Mouse (Mus musculus): ENCODE measurements around the gene Ube2c. TPM values are rescaled to one million over a fixed set of nuclear protein-coding genes. Genes with fewer than 3 reads are reported as not detected.

Gene Ube2c
- polyA plus RNA-seq (2012; rRNA removed): 143 and 191 TPM in 2 replicates

DNA sequence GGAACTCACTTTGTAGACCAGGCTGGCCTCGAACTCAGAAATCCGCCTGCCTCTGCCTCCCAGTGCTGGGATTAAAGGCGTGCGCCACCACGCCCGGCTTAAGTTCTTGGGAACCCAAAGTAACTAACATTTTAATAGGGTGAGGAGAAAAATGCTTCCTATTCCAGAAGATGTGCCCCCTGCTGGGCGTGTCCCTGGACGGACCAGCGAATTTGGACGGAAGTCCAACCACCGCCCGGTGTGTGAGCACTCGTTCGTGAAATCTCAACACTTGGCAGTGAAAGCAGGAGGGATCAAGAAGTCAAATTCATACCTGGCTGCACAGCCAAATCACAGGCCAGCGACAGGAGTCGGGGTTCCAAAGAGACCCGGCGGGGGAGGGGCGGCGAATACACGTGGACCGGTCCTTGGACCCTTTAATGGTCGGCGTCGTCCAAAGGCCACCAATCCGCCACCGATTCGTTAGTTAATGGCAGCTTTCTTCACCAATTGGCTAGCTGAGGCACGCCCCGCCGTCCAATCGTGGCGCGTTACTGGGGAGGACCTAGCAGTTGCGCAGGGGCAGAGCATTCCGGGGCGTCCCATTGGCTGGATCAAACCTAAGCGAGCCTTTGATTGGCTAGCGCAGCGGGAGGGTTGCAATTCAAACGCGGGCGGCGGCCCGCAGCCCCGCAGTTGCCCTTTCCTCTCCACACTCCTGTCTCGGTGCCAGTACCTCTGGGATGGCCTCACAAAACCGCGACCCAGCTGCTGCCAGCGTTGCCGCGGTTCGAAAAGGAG lies at the start of gene Ube2c:
TSS of gene Ube2c (plus strand) at position 641 of the 780 bp plus-strand sequence.

DNA sequence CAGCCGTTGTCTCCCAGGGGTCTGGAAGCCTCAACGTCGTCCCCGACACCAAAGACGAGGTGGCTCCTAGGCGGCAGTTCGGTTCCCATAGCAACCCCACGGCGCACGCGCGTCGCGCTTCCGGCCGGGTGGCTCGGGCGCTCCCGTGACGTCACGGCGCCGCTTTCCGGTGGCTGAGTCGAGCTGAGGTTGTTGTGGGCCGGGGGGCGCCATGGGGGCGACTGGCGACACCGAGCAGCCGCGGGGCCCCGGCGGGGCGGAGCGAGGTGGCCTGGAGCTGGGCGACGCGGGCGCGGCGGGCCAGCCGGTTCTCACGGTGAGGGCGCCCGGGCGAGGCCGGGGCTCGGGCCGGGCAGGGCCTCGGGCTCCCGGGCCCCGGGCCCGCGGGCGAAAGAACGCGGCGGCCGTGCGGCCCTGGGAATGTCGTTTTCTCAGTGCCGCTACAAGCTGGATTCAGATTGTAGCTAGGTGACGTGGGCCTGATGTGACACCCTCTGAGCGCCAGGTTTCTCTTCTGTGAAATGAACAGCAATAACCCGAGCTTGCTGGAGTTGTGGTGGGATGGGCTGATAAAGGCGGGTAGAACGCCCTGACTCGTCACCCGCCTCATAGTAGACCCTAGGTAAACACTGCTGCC lies 23.7 kb upstream of the Ube2c start, which contains the start of the genes Wfdc3 and Dnttip1:
TSS of gene Wfdc3 (minus strand) at position 89 of the 637 bp plus-strand sequence.
TSS of gene Dnttip1 (plus strand) at position 141 of the 637 bp plus-strand sequence.

DNA sequence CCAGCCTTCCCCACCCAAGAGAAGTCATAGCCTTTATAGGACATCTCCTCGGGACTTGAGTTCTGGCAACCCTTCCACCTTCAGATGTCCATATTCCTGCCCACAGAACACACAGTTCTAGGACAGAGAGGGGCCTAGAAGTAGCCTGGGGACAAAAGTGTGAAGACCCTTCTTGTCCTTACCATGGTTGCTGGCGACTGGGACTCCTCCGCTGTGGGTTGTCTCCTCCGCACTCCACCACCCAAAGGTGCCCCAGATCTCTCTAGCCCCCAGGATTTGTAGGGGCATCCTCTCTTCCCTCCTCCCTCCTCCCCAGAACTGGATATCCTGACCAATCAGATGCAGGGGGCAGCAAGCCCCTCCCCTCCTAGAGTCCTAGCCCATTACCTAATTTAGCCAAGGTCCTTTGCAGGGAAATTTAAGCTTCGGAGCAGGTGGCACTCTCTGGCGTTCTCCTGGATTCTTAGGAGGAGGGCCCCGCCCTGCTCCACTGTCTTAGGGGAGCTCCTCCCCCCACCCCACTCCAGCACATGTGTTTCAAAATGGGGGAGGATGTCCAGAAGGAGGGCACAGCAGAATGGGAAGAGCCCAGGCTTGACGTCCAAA lies 9.9 kb downstream of the Ube2c start, which contains the start of gene Tnnc2:
TSS of gene Tnnc2 (minus strand) at position 487 of the 606 bp plus-strand sequence.

DNA sequence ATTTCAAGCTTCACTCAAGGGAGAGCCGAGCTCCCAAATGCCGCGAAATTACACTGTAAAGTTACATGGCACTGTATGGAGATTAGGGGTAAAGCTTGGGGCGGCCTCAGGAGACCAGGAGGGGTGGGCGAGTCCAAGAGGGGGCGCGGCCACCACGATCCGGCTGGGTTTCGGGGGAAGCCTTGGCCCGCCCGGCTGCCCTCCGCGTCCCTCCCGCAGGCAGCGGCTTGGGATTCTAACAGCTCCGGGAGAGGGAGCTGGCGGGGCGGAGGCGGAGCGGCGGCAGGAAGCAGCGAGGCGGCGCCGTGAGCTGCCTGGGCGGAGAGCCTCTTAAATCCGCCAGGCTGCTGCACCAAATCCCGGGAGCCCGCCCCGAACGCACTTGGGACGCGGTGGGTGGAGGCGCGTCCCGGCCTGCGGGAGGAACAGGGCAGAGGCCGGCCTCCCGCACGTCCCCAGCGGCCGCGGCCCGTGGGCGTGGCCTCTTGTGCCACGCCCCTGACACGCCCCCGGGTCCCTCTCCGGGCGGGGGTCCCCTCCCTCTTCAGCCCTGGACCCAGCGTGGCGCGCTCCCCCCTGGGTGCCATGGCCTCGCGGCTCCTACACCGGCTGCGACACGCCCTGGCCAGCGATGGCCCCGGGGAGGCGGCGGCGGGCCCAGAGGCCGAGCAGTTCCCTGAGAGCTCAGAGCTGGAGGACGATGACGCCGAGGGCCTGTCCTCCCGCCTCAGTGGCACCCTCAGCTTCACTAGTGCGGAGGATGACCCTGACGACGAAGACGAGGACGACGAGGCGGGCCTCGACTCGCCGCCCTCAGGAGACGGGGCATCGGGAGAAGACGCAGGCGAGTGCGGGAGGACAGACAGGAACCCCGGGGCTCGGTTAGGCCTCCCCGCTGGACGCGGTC lies 16.0 kb downstream of the Ube2c start, which contains the start of gene Snx21:
TSS of gene Snx21 (plus strand) at position 343 of the 907 bp plus-strand sequence.

DNA sequence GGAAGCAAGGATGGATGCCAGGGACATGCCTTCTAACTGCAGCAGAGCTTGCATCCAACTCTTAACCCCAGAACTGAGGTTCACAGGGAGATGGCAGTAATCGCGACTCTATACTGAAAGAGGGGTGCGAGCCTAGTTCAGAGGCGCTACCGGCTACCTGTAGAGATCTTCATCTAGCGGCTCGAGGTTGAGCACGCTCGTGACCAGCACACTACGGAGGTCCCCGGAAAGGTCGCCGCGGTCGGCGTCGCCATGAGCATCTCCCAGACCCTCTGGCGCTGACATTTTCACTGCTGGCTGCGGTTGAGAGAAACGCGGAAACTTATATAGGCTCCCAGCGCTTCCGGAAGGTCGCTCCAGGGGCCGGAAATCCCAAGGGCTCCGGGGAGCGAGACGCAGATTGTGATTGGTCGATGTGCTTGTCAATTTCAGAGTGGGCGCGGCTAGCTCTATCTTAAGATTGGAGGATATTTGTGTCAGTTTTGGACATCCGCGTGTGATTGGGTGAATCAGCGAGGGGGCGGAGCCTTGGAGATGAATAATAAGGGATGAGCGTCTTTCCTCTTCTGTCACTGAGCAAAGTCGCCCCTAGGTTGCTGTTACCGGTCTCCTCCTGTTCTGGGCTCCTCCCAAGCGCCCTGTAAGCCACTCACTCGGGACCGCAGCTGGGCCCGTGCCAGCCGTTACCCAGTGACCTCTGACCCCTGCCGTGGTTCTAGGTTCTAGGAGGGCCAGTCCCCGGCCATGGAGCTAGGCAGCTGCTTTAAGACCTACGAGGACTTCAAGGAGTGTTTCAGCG lies 35.0 kb downstream of the Ube2c start, which contains the start of the genes Acot8 and Zswim3:
TSS of gene Acot8 (minus strand) at position 350 of the 799 bp plus-strand sequence.
TSS of gene Zswim3 (plus strand) at position 566 of the 799 bp plus-strand sequence.

DNA sequence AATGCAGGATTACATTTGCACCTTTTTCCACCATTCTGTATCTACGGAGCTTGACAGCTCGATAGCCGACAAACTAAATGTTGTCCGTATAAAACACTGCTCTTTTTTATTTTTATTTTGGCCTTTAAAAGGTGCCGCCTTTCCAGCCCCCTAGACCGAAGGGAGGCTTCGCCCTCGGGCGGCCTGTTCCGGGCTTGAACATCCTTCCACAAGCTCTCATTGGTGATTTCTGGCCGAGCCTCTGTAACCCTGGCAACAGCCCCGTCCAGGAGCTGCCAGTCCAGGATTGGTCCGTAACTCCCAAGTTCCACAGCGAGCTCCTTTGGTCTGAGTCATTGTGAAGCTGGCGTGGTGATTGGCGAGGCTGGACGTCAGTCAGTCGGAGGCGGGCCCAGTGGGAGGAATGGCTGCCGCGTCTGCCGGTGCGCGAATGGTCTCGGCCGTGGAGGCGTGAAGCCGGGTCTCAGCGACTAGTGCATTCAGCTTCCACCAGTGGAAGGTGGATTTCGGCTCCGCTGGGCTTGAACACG lies 53.0 kb downstream of the Ube2c start, which contains the start of gene Zswim1:
TSS of gene Zswim1 (plus strand) at position 51 of the 530 bp plus-strand sequence.

Other genes starting within 250 kb of the Ube2c start
- 4.5 and 14.3 TPM in 2 replicates for gene Wfdc2, start 207.5 kb upstream of the Ube2c start, polyA plus RNA-seq (2012; rRNA removed)
- gene Spint3, start 196.4 kb upstream of the Ube2c start, polyA plus RNA-seq (2012; rRNA removed): not detected in 2 replicates
- not detected in 2 replicates for gene Wfdc6a, start 184.5 kb upstream of the Ube2c start, polyA plus RNA-seq (2012; rRNA removed)
- not detected in 2 replicates for gene Eppin, start 176.3 kb upstream of the Ube2c start, polyA plus RNA-seq (2012; rRNA removed)
- not detected in 2 replicates for gene Wfdc6b, start 156.4 kb upstream of the Ube2c start, polyA plus RNA-seq (2012; rRNA removed)
- 0.04 TPM in 1 of 2 replicates, not detected in the other for gene Wfdc8, start 156.3 kb upstream of the Ube2c start, polyA plus RNA-seq (2012; rRNA removed)
- not detected in 2 replicates for gene Wfdc16, start 131.1 kb upstream of the Ube2c start, polyA plus RNA-seq (2012; rRNA removed)
- gene Wfdc10, start 113.9 kb upstream of the Ube2c start, polyA plus RNA-seq (2012; rRNA removed): not detected in 2 replicates
- not detected in 2 replicates for gene Wfdc9, start 113.3 kb upstream of the Ube2c start, polyA plus RNA-seq (2012; rRNA removed)
- gene Wfdc11, start 95.8 kb upstream of the Ube2c start, polyA plus RNA-seq (2012; rRNA removed): not detected in 2 replicates
- not detected in 2 replicates for gene Wfdc13, start 84.8 kb upstream of the Ube2c start, polyA plus RNA-seq (2012; rRNA removed)
- not detected in 2 replicates for gene Spint4, start 71.4 kb upstream of the Ube2c start, polyA plus RNA-seq (2012; rRNA removed)
- gene Spint5, start 54.6 kb upstream of the Ube2c start, polyA plus RNA-seq (2012; rRNA removed): not detected in 2 replicates
- gene Wfdc3, start 24.0 kb upstream of the Ube2c start, polyA plus RNA-seq (2012; rRNA removed): 1.0 and 1.1 TPM in 2 replicates
- gene Dnttip1, start 23.9 kb upstream of the Ube2c start, polyA plus RNA-seq (2012; rRNA removed): 60.1 and 64.9 TPM in 2 replicates
- 0.54 and 60.3 TPM in 2 replicates for gene Tnnc2, start 10.1 kb downstream of the Ube2c start, polyA plus RNA-seq (2012; rRNA removed)
- 20.5 and 22.1 TPM in 2 replicates for gene Snx21, start 15.9 kb downstream of the Ube2c start, polyA plus RNA-seq (2012; rRNA removed)
- gene Acot8, start 35.0 kb downstream of the Ube2c start, polyA plus RNA-seq (2012; rRNA removed): 30.2 and 33.6 TPM in 2 replicates
- gene Zswim3, start 35.2 kb downstream of the Ube2c start, polyA plus RNA-seq (2012; rRNA removed): 8.6 and 9.6 TPM in 2 replicates
- 11.8 and 12.3 TPM in 2 replicates for gene Zswim1, start 52.8 kb downstream of the Ube2c start, polyA plus RNA-seq (2012; rRNA removed)
- gene Spata25, start 58.6 kb downstream of the Ube2c start, polyA plus RNA-seq (2012; rRNA removed): 0.31 and 0.49 TPM in 2 replicates
- gene Ctsa, start 63.0 kb downstream of the Ube2c start, polyA plus RNA-seq (2012; rRNA removed): 126 and 143 TPM in 2 replicates
- 4.2 and 5.6 TPM in 2 replicates for gene Neurl2, start 63.6 kb downstream of the Ube2c start, polyA plus RNA-seq (2012; rRNA removed)
- gene Pltp, start 87.8 kb downstream of the Ube2c start, polyA plus RNA-seq (2012; rRNA removed): 62.6 and 75.4 TPM in 2 replicates
- 49.4 and 52.0 TPM in 2 replicates for gene Pcif1, start 109.4 kb downstream of the Ube2c start, polyA plus RNA-seq (2012; rRNA removed)
- gene Zfp335, start 141.9 kb downstream of the Ube2c start, polyA plus RNA-seq (2012; rRNA removed): 38.2 and 41.2 TPM in 2 replicates
- 17.1 and 19.8 TPM in 2 replicates for gene Mmp9, start 170.9 kb downstream of the Ube2c start, polyA plus RNA-seq (2012; rRNA removed)
- 68.2 and 75.9 TPM in 2 replicates for gene Slc12a5, start 190.9 kb downstream of the Ube2c start, polyA plus RNA-seq (2012; rRNA removed)

Data from central nervous system, embryonic 14 days (tissue).